Mouse (Mus musculus): ENCODE results near the gene Rgs12. TPM values are rescaled to one million over a fixed set of nuclear protein-coding genes. Genes with fewer than 3 reads are reported as not detected.

The Rgs12 gene
- total RNA-seq, 2 experiments from 2014 or later = 49.6 to 50.4 TPM

DNA sequence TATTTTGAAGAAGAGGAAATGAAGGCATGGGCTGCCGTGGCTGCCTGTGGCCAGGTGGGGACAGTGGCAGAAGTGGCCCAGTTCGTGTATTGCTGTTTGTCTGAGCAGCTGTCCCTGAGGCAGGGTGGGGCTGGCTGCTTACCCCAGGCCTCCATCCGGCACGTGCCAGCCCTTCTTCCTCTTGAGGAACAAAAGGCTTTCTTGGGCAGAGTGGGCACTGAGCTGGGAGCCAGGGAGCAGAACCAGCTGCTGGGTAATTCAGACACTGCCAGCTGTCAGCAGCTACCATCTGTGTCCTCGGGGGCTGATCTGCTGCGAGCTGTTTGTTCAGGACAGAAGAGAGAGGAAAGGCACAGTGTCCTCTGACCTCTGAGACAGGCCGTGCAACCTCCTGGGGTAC, 121.7 kb downstream of the Rgs12 start:
- peak; percentile 11 to 26 for DNase-seq (ENCODE audit: low spot score in 2 of 2)

DNA sequence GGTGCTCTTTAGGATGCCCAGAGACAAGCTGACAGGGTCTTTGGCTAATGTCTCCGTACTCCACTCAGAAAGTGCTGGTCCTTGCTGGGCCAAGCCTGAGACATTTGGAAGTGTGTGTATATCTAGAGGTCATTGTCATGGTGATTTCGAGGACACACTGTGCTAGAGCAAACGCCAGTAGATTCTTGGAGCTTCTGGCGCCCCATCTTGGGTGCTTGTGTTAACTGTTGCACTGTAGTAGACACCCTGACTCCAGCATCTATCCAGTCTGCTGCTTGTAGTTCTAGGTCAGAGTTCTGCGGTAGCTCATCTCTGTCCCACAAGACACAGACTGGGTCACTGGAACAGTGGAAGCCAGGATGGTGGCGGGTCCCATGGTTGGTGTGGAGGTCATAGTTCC, 122.6 kb downstream of the Rgs12 start:
- no peak for DNase-seq (ENCODE audit: low spot score in 2 of 2)

DNA sequence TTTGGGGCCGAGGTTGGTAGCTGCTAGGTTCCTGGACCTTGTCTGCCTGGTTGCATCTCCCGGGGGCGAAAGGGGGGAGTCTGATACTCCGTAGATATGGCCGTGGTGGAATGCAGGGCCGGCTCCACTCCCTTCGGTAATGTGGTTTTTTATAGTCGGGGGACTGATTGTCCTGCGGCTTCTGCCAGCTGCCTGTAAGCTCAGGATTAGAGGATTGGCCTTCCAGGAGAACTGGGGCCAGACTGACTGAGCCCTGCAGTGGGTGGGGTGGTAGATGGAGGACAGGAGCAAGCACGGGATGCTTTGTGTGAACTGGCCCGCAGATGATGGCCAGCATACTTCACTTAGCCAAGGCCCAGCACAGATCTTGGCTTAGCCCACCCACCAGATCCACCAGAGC, 124.0 kb downstream of the Rgs12 start:
- DNase-seq (ENCODE audit: low spot score in 2 of 2) = no peak

GRCm38 (mm10) chr5:35073992-35074391, 124.7 kb downstream of the Rgs12 start:
- peak; percentile 14 to 29 for DNase-seq (ENCODE audit: low spot score in 2 of 2)

GRCm38 (mm10) chr5:35076369-35076768, 127.1 kb downstream of the Rgs12 start:
- DNase-seq (ENCODE audit: low spot score in 2 of 2) = no peak

DNA sequence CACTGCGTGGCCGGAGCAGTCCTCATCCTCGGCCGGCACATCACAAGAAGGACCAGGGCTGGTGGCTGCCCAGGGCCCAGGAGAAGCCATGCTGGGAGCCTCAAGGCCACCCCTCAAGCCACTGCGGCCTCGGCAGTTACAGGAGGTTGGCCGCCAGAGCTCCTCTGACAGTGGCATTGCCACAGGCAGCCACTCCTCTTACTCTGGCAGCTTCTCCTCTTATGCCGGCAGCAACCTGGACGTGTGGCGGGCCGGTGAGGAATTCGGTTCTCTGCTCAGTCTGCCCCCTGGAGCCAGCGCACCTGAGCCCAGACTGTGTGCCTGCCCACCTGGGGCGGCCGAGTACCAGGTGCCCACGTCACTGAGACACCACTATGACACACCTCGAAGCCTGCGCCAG, 129.9 kb downstream of the Rgs12 start:
- no peak for DNase-seq (ENCODE audit: low spot score in 2 of 2)

- DNase-seq (ENCODE audit: low spot score in 2 of 2) = no peak
Observed at GRCm38 (mm10) chr5:35084913-35085312, 135.7 kb downstream of the Rgs12 start.

- peak; percentile 63 to 78 for DNase-seq (ENCODE audit: low spot score in 2 of 2)
Observed at GRCm38 (mm10) chr5:35088785-35089613, 139.8 kb downstream of the Rgs12 start.

Small RNA genes lying within 50 kb of the gene (microRNA-seq; reads per million reads assigned to microRNA genes)
- 19.9 to 20.6 reads per million in 2 experiments for gene Mir3097

Other genes with a start within 250 kb of the Rgs12 start
- gene Htt, start 187.7 kb upstream of the Rgs12 start, total RNA-seq (2021) = 10 to 100 TPM; 78.9 to 80.3 TPM
- gene Msantd1, start 41.4 kb upstream of the Rgs12 start, total RNA-seq (2021) = 1 to 10 TPM; 3.8 to 6.4 TPM
- gene Hgfac, start 92.1 kb downstream of the Rgs12 start, total RNA-seq (2021) = 1 to 10 TPM; 1.1 to 1.7 TPM
- gene Dok7, start 107.3 kb downstream of the Rgs12 start, total RNA-seq (2021) = 10 to 100 TPM; 24.7 to 26.6 TPM
- 100 to 1,000 TPM; 142 to 156 TPM for gene Lrpap1, start 156.3 kb downstream of the Rgs12 start, total RNA-seq (2021)